Mouse (Mus musculus) cortical plate, adult 2 months (tissue): Measurements from ENCODE around the gene Phf10.

Source experiments
- CTCF ChIP-seq: fragments of 200-500 bp; IDR thresholded peaks from 2 replicates; pipeline ENCODE4 v1.5.1; 2011; ENCODE audit warnings: mild to moderate bottlenecking, control low read depth, low read length; ENCODE audit not compliant: insufficient read depth; ENCODE audit errors: extremely low read depth
- POLR2A ChIP-seq: fragments of 200-500 bp; IDR thresholded peaks from 2 replicates; pipeline ENCODE4 v1.6.1; 2011; ENCODE audit warnings: mild to moderate bottlenecking, low read length, control low read depth; ENCODE audit not compliant: insufficient read depth; ENCODE audit errors: extremely low read depth

DNA sequence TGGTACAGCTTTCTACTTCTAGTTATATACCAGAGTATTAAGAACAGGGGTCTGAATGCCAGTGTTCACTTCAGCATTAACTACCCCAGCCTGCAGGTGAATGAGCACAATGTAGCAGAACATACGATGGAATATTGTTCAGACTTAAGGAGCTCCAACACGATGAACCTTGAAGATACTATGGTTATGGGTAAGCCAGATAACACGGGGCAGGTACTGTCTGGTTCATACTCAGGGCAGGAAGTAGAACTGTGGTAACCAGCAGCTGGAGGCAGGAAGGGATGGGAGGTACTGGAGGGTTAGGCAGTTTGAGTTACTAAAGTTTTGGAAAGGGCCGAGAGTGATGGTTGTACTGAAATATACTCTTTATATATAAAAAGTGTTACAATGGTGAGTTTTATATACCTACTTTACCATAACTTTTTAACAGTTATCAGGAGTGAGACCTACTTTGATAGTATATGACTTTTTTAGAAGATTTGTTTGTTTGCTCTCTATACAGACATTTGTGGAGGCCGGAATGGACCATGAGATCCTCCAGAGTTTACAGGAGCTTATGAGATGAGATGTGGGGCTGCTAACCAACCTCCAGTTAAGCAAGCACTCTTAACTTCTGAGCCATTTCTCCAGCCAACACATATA is 2.3 kb downstream of the Phf10 start:
- TF ChIP-seq CTCF, result no peak
- no peak for TF ChIP-seq POLR2A
